Mouse (Mus musculus): Measurements from ENCODE around the gene Tob2. TPM values are rescaled to one million over a fixed set of nuclear protein-coding genes. Genes with fewer than 3 reads are reported as not detected.

Gene Tob2
- polyA plus RNA-seq, 1 experiment from 2014 or later: 19.8 TPM

DNA sequence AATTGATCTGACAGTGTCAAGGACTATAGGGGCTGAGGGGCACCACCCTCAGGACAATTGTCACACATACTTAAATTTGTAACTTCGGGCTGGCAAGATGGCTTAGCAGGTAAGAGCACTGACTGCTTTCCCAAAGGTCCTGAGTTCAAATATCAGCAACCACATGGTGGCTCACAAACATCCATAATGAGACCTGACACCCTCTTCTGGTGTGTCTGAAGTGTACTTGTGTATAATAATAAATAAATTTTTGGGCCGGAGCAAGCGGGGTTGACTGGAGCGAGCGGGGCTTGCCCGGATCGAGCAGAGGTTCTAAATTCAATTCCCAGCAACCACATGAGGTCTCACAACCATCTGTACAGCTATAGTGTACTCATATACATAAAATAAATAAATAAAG is 18.3 kb downstream of the Tob2 start:
- 0 out of 2 replicates have a peak, but pooled peaks cover 2% of the 10 kb centered on the region for H3K36me3 ChIP-seq
- DNase-seq (ENCODE audit: low spot score): no peak
- H3K27ac ChIP-seq: no peak overlapping the region
- H3K4me1 ChIP-seq: peaks cover 23% of the 10 kb centered on the region
- H3K4me3 ChIP-seq: no peak overlapping the region
- H3K9me3 ChIP-seq (replicated peaks): no peaks in the 10 kb centered on the region
- peaks cover 25% of the 10 kb centered on the region for H3K27me3 ChIP-seq (ENCODE audit: low read depth, poor library complexity, severe bottlenecking)
- WGBS: 92% methylated on average over 7 of the region's 7 CpGs

DNA sequence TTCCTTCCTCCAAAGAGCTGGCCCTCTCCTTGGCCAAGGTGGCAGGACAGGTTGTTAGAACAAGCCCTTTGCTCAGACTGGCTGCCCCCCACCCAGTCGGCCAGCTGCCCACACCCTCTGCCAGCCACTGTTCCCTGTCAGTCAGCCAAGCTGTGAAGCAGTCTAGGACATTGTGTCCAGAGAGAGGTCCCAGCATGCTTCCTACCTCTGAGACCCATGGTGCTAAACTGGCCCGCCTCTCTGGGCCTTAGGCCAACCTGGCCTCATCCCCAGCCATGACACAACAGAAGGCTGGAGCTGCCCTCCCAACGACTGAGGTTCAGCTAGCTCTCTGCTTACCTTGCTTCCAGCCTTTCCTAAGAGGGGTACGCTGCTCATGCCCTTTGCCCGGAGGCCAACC is 19.0 kb downstream of the Tob2 start:
- Histone ChIP-seq H3K27ac (no peak overlapping the region), H3K4me3 (no peak overlapping the region), H3K9me3 (replicated peaks) (no peaks in the 10 kb centered on the region), H3K36me3 (0 out of 2 replicates have a peak, but pooled peaks cover 2% of the 10 kb centered on the region), H3K4me1 (peaks cover 29% of the 10 kb centered on the region), H3K27me3 (ENCODE audit: low read depth, poor library complexity, severe bottlenecking) (peaks cover 32% of the 10 kb centered on the region)
- WGBS: 73% methylated on average over 5 of the region's 5 CpGs
- no peak for DNase-seq (ENCODE audit: low spot score)

DNA sequence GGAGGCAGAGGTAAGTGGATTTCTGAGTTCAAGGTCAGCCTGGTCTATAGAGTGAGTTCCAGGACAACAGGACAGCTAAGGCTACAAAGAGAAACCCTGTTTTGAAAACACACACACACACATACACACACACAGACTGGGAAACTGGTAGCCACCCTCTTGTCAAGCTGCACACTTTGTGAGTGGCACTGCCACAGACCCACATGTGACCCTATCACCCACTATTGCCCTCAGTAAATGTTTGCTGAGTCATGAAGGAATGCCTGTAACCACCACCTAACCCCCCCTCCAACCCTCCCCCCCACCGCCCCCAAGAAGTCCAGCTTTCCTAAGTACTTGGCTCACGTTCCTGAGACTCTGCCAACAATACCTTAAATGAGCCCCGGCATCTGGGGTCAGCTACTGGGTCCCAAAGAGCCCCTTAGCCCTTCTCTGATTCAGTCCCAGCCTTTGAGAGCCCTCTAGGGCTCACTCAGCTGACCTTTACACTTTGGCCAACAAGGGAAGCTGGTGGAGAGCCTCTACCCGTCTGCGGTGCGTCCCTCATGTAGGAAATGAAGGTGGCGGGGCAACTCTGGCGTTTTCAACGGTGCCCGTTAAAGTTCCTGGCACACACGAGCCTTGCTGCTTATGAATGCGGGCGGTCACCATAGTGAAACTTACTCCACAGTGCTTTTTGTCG is 19.9 kb downstream of the Tob2 start:
- Histone ChIP-seq H3K36me3 (0 out of 2 replicates have a peak, but pooled peaks cover 2% of the 10 kb centered on the region), H3K4me3 (no peak overlapping the region), H3K27ac (no peak overlapping the region), H3K4me1 (peaks cover 35% of the 10 kb centered on the region), H3K27me3 (ENCODE audit: low read depth, poor library complexity, severe bottlenecking) (peaks cover 41% of the 10 kb centered on the region), H3K9me3 (replicated peaks) (no peaks in the 10 kb centered on the region)
- 81% methylated on average over 14 of the region's 14 CpGs for WGBS
- no peak for DNase-seq (ENCODE audit: low spot score)

DNA sequence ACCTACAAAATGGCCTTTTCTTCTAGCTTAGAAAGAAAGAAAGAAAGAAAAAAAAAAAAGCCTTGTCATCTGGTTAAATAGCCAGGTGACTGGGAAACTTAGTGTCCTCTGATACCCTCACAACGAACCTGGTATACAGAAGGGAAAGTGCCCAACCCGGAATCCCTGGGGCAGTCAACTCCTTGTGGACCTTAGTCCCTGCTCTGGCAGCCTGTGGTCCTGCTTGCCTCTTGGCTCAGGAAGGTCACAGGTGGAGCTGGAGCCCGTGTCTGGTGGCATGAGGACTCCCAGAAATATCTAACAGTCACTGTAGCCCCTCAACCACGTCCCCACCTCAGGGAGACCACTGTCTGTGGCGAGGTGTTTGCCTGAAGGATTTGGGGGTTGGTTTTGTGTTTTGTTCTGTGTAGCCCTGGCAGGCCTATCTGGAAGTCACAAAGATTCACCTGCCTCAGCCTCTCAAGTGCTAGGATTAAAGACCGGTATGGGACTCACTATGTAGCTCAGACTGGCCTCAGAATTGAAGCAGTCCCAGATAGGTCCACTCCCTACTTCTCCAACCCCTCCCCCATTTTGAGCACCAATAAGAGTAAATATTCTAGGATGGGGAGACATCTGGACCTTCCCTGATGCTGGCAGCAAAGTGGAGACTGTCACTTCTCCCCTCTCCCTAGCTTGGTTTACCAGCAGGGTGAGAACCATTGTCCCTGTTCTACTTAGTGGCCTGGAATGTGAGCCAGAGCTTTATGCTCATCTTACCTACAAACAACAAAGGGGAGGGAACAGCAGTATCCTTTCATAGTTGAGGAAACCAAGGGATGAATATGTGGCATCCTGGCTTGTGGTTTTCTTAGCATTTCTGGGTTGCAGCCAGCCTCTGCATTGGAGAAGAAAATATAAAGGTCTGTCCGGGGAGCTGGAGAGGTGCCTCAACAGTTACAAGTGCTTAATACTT is 21.4 kb downstream of the Tob2 start:
- H3K4me3 ChIP-seq: peak overlapping the region; percentile 52; the same call in 1 of the 2 replicates
- DNase-seq (ENCODE audit: low spot score): no peak
- H3K27ac ChIP-seq: peak overlapping the region; percentile 82
- no peaks in the 10 kb centered on the region for H3K9me3 ChIP-seq (replicated peaks)
- 0 out of 2 replicates have a peak, but pooled peaks cover 2% of the 10 kb centered on the region for H3K36me3 ChIP-seq
- peaks cover 35% of the 10 kb centered on the region for H3K4me1 ChIP-seq
- 58% methylated on average over 7 of the region's 7 CpGs for WGBS
- H3K27me3 ChIP-seq (ENCODE audit: low read depth, poor library complexity, severe bottlenecking): peaks cover 43% of the 10 kb centered on the region

DNA sequence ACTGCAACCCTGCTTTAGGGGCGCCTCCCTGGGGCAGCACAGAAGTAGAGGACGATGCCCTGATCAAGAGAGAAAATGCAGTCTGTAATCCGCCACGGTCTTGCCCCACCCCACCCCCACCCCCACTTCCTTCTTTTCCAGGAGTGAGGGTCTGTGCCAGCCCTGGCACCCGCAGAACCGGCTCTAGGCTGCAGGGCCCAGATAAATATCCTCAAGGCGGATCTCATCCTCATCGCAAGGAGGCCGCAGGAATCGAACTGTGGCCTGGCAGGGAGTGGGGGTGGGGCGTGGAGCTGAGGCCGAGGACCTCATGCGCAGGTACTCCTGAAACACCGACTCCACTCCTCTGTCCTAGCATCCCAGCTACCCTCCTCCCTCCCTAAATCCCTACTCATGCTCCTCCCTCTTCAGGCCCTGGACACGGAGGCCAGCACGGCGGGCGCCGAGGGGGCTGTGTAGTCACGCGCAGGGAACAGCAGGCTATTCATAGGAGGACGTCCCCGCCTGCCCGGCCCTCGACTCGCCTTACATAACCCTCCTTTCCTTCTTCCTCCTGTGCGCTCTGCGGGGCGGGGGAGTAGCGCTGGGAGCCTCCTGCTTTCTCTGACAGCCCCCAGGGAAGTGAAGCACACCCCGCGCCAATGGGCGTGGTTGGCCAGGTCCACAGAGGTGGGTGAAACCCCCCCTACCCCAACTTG is 22.3 kb downstream of the Tob2 start:
- Histone ChIP-seq H3K4me1 (peaks cover 39% of the 10 kb centered on the region), H3K36me3 (0 out of 2 replicates have a peak, but pooled peaks cover 2% of the 10 kb centered on the region), H3K27ac (peak overlapping the region; percentile 82), H3K27me3 (ENCODE audit: low read depth, poor library complexity, severe bottlenecking) (peaks cover 43% of the 10 kb centered on the region), H3K9me3 (replicated peaks) (no peaks in the 10 kb centered on the region), H3K4me3 (peak overlapping the region; percentile 52)
- peak; percentile 79 for DNase-seq (ENCODE audit: low spot score)
- 1% methylated on average over 33 of the region's 33 CpGs for WGBS

DNA sequence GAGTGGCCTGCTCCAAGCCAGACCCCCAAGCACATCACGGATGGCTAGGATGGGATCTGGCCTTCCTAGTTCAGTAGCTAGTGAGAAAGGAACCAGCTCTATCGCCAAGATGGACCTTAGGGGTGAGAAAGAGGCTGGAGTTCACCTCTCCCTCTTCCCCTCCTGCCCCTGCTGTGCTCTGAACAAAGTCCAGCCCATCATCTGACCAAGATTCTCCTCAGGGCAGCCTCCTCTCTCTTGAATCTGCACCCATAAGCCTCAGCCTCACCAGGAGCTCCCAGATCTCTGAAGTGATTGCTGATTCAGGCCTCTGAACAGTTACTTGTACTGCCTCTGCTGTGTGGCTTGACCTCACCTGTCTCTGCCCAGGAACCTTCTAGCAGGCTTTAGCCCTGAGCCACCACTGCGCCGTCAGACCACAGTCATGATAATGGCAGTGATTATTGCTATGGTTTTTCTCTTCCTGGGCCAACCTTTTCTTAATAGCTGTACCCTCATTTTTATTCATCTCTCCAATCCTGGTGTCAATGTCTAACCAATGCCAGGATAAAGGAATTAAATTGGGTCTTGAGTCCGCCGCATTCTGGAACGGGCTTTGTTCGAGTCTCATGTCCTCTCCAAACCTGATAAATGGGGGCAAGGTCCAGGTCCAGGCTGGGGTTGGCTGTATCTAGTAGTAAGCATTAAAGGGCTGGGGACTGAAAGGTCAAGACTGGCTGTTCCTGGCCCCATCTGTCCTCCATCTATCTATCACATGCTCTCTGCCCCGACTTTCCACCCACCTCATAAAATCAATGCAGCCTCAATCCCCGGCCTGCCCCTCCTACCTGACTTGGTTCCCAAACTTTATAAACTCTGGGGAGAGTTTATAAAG is 23.4 kb downstream of the Tob2 start:
- H3K36me3 ChIP-seq: 0 out of 2 replicates have a peak, but pooled peaks cover 2% of the 10 kb centered on the region
- H3K9me3 ChIP-seq (replicated peaks): no peaks in the 10 kb centered on the region
- 40% methylated on average over 10 of the region's 10 CpGs for WGBS
- H3K27me3 ChIP-seq (ENCODE audit: low read depth, poor library complexity, severe bottlenecking): peaks cover 43% of the 10 kb centered on the region
- peak overlapping the region; percentile 52; the same call in 1 of the 2 replicates for H3K4me3 ChIP-seq
- H3K4me1 ChIP-seq: peaks cover 43% of the 10 kb centered on the region
- DNase-seq (ENCODE audit: low spot score): no peak
- no peak overlapping the region; the same call in 1 of the 2 replicates for H3K27ac ChIP-seq

DNA sequence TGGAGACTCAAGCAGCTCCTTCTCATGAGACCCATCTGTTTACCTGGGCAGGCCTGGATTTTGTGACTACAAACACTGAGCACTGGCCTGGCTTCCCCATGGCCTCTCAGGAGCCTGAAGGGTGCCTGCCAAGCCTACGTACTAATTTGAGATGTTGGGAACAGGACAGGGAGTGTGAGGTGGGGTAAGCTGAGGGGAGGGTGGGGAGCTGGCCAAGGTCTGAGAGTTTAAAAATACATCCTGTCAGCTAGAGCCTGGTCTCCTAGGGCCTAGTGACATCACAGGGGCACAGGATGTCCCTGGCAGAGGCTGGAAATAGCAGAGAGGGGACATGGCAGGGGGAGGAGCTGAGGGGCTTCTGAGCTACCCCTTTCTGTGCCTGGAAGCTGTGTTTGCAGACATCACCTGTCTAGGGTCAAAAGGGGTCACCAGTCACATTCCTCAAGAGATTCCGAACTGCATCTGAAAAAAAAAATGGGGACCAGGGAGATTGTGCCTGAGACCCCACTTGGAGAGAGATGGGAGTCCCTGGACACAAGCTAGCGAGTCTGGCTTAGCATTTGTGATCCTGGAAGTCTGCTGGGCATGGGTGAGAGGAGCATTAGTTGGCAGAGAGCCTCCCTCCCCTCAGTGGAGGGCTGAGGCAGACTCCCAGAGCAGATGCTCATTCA is 24.3 kb downstream of the Tob2 start:
- Histone ChIP-seq H3K36me3 (0 out of 2 replicates have a peak, but pooled peaks cover 2% of the 10 kb centered on the region), H3K4me1 (peaks cover 43% of the 10 kb centered on the region), H3K9me3 (replicated peaks) (no peaks in the 10 kb centered on the region), H3K4me3 (no peak overlapping the region), H3K27ac (no peak overlapping the region), H3K27me3 (ENCODE audit: low read depth, poor library complexity, severe bottlenecking) (peaks cover 43% of the 10 kb centered on the region)
- DNase-seq (ENCODE audit: low spot score): no peak
- 20% methylated on average over 3 of the region's 3 CpGs for WGBS

DNA sequence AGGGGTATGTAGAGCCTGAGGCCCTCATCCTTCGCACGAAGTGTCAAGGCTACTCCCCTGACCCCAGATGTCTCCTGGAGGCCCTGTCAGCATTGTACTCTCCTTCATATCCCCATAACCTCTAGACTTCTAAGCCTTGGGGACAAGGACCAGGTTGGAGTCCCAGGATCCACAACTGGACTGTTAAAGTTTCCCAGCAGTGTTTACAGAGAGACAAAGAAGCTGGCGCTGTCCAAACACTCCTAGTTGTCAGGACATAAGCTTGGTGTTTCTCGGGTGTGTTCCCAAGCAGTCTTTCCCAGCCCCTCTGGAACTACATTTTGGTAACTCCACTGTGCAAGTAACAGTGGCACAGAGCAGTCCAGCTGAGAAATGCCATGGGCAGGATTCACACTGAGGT is 25.1 kb downstream of the Tob2 start:
- Histone ChIP-seq H3K4me3 (no peak overlapping the region), H3K4me1 (peaks cover 43% of the 10 kb centered on the region), H3K27me3 (ENCODE audit: low read depth, poor library complexity, severe bottlenecking) (peaks cover 43% of the 10 kb centered on the region), H3K36me3 (0 out of 2 replicates have a peak, but pooled peaks cover 3% of the 10 kb centered on the region), H3K27ac (no peak overlapping the region), H3K9me3 (replicated peaks) (no peaks in the 10 kb centered on the region)
- WGBS: 75% methylated on average over 4 of the region's 4 CpGs
- DNase-seq (ENCODE audit: low spot score): no peak

DNA sequence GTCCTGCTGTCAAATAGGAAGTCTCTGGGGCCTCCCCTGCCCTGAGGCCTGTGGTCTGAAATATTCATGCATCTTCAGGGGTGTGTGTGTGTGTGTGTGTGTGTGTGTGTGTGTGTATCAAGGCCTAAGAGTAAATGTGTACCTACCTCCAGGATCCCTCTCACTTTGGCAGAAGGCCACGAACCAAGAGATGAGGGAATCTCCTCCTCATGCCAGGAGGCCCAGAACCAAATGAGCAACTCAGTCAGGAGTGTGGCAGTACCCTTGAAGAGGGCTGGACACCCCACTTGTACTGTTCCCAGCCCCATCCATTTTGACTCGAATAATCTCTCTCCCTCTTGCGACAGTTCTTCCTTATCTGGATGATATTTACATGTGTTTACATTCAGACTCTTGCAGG is 26.4 kb downstream of the Tob2 start:
- peaks cover 39% of the 10 kb centered on the region for H3K4me1 ChIP-seq
- 0 out of 2 replicates have a peak, but pooled peaks cover 10% of the 10 kb centered on the region for H3K36me3 ChIP-seq
- H3K9me3 ChIP-seq (replicated peaks): no peaks in the 10 kb centered on the region
- H3K4me3 ChIP-seq: no peak overlapping the region
- DNase-seq (ENCODE audit: low spot score): no peak
- WGBS: 96% methylated on average over 3 of the region's 3 CpGs
- H3K27me3 ChIP-seq (ENCODE audit: low read depth, poor library complexity, severe bottlenecking): peaks cover 37% of the 10 kb centered on the region
- no peak overlapping the region for H3K27ac ChIP-seq

DNA sequence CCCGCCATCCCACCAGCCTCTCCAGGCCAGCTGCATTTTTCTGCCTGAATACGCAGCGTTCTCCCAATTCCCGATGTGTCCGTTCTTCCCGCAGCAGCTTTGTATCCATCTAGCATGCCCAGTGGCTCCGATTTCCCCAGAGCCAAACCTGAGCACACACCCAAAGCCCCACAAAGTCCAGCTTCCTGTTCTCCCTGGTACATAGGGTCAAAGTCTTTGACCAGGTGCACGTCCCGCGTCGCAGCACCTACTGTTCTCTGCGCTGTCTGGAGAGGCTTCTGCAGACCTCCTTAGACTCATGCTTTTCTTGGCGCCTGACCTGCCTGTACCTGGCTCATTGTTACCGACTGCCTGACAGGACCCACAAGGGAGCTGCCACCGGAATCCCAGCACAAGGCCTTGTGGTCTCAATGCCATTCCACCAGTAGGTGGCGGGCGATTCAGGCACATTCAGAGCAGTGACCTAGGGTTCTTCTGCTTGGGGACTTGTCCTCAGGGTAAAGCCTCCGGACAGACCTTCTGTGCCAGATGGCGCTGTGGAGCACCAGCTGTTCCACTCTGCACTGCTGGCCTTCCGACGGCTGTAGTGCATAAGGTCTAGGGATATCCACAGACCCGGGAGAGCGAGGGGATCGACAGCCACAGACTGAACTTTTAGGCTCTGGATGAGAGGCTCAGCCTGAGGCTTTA is 27.3 kb downstream of the Tob2 start:
- H3K36me3 ChIP-seq: peaks cover 11% of the 10 kb centered on the region; the same call in 1 of the 2 replicates
- H3K4me1 ChIP-seq: peaks cover 30% of the 10 kb centered on the region
- H3K4me3 ChIP-seq: peak overlapping the region; percentile 21; the same call in 1 of the 2 replicates
- H3K27ac ChIP-seq: 0 out of 2 replicates have a peak overlapping the region, but pooled peaks have one; percentile 31
- H3K9me3 ChIP-seq (replicated peaks): no peaks in the 10 kb centered on the region
- DNase-seq (ENCODE audit: low spot score): peak; percentile 93
- WGBS: 17% methylated on average over 24 of the region's 24 CpGs
- peaks cover 27% of the 10 kb centered on the region for H3K27me3 ChIP-seq (ENCODE audit: low read depth, poor library complexity, severe bottlenecking)

DNA sequence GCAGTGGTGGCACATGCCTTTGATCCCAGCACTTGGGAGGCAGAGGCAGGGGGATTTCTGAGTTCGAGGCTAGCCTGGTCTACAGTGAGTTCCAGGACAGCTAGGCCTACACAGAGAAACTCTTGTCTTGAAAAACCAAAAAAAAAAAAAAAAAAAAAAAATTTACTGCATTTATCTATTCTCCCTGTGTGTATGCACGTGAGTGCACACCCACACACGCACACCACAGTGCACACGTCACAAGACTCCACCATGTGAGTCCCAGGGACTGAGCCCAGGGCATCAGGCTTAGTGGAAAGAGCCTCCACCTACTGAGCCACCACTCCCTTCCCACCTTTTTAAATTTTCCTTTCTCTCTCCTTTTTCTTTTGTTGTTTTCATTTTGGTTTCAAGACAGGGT is 28.1 kb downstream of the Tob2 start:
- H3K4me1 ChIP-seq: peaks cover 22% of the 10 kb centered on the region

More for the DNA sequence above, 28.1 kb downstream of the Tob2 start:
- Histone ChIP-seq H3K27me3 (ENCODE audit: low read depth, poor library complexity, severe bottlenecking) (peaks cover 20% of the 10 kb centered on the region), H3K27ac (no peak overlapping the region), H3K36me3 (peaks cover 18% of the 10 kb centered on the region), H3K9me3 (replicated peaks) (no peaks in the 10 kb centered on the region), H3K4me3 (no peak overlapping the region)
- WGBS: 94% methylated on average over 4 of the region's 4 CpGs
- no peak for DNase-seq (ENCODE audit: low spot score)
